Mouse (Mus musculus) myocyte (in vitro differentiated cells): ENCODE results near the gene Ltbp3. TPM values are rescaled to one million over a fixed set of nuclear protein-coding genes. Genes with fewer than 3 reads are reported as not detected.

Experiments used
- H3K27me3 ChIP-seq: one replicate; pipeline ENCODE4 v1.6.1; 2011; ENCODE audit not compliant: control insufficient read depth, insufficient read depth, insufficient read length
- H3K36me3 ChIP-seq: one replicate; pipeline ENCODE4 v1.6.1; 2011; ENCODE audit not compliant: control insufficient read depth, insufficient read depth
- H3K4me2 ChIP-seq: one replicate; pipeline ENCODE4 v1.6.1; 2011; ENCODE audit warnings: low read depth, control low read depth
- H3K4me3 ChIP-seq: one replicate; pipeline ENCODE4 v1.5.1; 2011; ENCODE audit warnings: mild to moderate bottlenecking, control low read depth, moderate library complexity
- H3K79me2 ChIP-seq: one replicate; pipeline ENCODE4 v1.6.1; 2011; ENCODE audit not compliant: control insufficient read depth, insufficient read depth
- H3ac ChIP-seq: one replicate; pipeline ENCODE4 v1.6.1; 2011; ENCODE audit not compliant: control insufficient read depth, insufficient read length
- CEBPB ChIP-seq: IDR thresholded peaks from 2 replicates; pipeline ENCODE4 v1.6.1; 2011; ENCODE audit warnings: mild to moderate bottlenecking, moderate library complexity; ENCODE audit not compliant: poor library complexity, insufficient read depth, severe bottlenecking
- E2F4 ChIP-seq: IDR thresholded peaks from one replicate; pipeline ENCODE4 v1.6.1; 2011; ENCODE audit warnings: mild to moderate bottlenecking, control low read depth, moderate library complexity; ENCODE audit not compliant: insufficient read depth
- MAX ChIP-seq: IDR thresholded peaks from one replicate; pipeline ENCODE4 v1.6.1; 2011; ENCODE audit warnings: low read depth, mild to moderate bottlenecking, control low read depth
- MYOD1 ChIP-seq, 3 experiments: IDR thresholded peaks; one replicate each; pipeline ENCODE4 v1.6.1; 2011; ENCODE audit warnings: control low read depth in 2 of 3, low read depth in 2 of 3, mild to moderate bottlenecking in 2 of 3, moderate library complexity in 1 of 3; ENCODE audit not compliant: insufficient read length in 2 of 3, control insufficient read depth in 1 of 3
- MYOG ChIP-seq, 3 experiments: IDR thresholded peaks; one replicate each; pipeline ENCODE4 v1.6.1; 2011; ENCODE audit warnings: control low read depth in 2 of 3, low read depth in 2 of 3, mild to moderate bottlenecking in 2 of 3; ENCODE audit not compliant: insufficient read length in 2 of 3, control insufficient read depth in 1 of 3, insufficient read depth in 1 of 3
- POLR2A ChIP-seq: IDR thresholded peaks from one replicate; pipeline ENCODE4 v1.6.1; 2011; ENCODE audit warnings: low read depth, mild to moderate bottlenecking, control low read depth, moderate library complexity; ENCODE audit not compliant: insufficient read length
- POLR2AphosphoS2 ChIP-seq: IDR thresholded peaks from one replicate; pipeline ENCODE4 v1.6.1; 2011; ENCODE audit warnings: low read depth, control low read depth; ENCODE audit not compliant: insufficient read length
- REST ChIP-seq: IDR thresholded peaks from one replicate; pipeline ENCODE4 v1.6.1; 2011; ENCODE audit warnings: mild to moderate bottlenecking, control low read depth, moderate library complexity; ENCODE audit not compliant: insufficient read depth, insufficient read length
- SRF ChIP-seq: IDR thresholded peaks from one replicate; pipeline ENCODE4 v1.6.1; 2011; ENCODE audit warnings: low read depth; ENCODE audit not compliant: control insufficient read depth, insufficient read length
- TCF12 ChIP-seq: IDR thresholded peaks from one replicate; pipeline ENCODE4 v1.6.1; 2011; ENCODE audit warnings: mild to moderate bottlenecking, control low read depth; ENCODE audit not compliant: poor library complexity, insufficient read depth, severe bottlenecking
- TCF3 ChIP-seq: IDR thresholded peaks from one replicate; pipeline ENCODE4 v1.6.1; 2011; ENCODE audit warnings: low read depth, control low read depth; ENCODE audit not compliant: insufficient read length
- USF1 ChIP-seq: IDR thresholded peaks from one replicate; pipeline ENCODE4 v1.6.1; 2011; ENCODE audit warnings: low read depth, mild to moderate bottlenecking, control low read depth, moderate library complexity
- polyA plus RNA-seq: library from polyadenylated mRNA; unstranded; fragments of >200 nt; fragmentation: generic; extraction: Trizol; gene quantifications from one replicate; pipeline ENCODE4 v1.2.1, GENCODE M21; 2012; ENCODE audit warnings: missing spikeins

The Ltbp3 gene
- polyA plus RNA-seq, 1 experiment = 100 TPM

GRCm38 (mm10) chr19:5803881-5804279 lies 63.2 kb downstream of the Ltbp3 start:
- TF ChIP-seq SRF (no peak), POLR2A (no peak), MAX (no peak), CEBPB (no peak), TCF12 (no peak), E2F4 (no peak), REST (no peak), USF1 (no peak), TCF3 (no peak), MYOG (IDR thresholded peaks at IDR 0.05; ENCODE audit: control insufficient read depth in 1 of 3, insufficient read depth in 1 of 3, insufficient read length in 2 of 3, low read depth in 2 of 3) (no peak), POLR2AphosphoS2 (no peak), MYOD1 (IDR thresholded peaks at IDR 0.05; ENCODE audit: control insufficient read depth in 1 of 3, insufficient read length in 2 of 3, low read depth in 2 of 3) (no peak)
- peak overlapping the region; percentile 100 for H3K4me3 ChIP-seq
- peak overlapping the region; percentile 71 for H3ac ChIP-seq
- H3K36me3 ChIP-seq = peaks cover 12% of the 10 kb centered on the region
- H3K4me2 ChIP-seq = peak overlapping the region; percentile 90
- H3K27me3 ChIP-seq = no peaks in the 10 kb centered on the region
- H3K79me2 ChIP-seq = peaks cover 44% of the 10 kb centered on the region

GRCm38 (mm10) chr19:5804371-5804899 lies 63.7 kb downstream of the Ltbp3 start:
- peaks cover 7% of the 10 kb centered on the region for H3K36me3 ChIP-seq
- no peak for TF ChIP-seq POLR2AphosphoS2
- TF ChIP-seq POLR2A = no peak
- no peak for TF ChIP-seq MAX
- TF ChIP-seq E2F4 = no peak
- no peak for TF ChIP-seq TCF12
- no peak for TF ChIP-seq CEBPB
- TF ChIP-seq SRF = no peak
- no peak for TF ChIP-seq MYOG (IDR thresholded peaks at IDR 0.05; ENCODE audit: control insufficient read depth in 1 of 3, insufficient read depth in 1 of 3, insufficient read length in 2 of 3, low read depth in 2 of 3)
- TF ChIP-seq TCF3 = no peak
- TF ChIP-seq USF1 = no peak
- TF ChIP-seq MYOD1 (IDR thresholded peaks at IDR 0.05; ENCODE audit: control insufficient read depth in 1 of 3, insufficient read length in 2 of 3, low read depth in 2 of 3) = no peak
- TF ChIP-seq REST = no peak
- H3ac ChIP-seq = peak overlapping the region; percentile 71
- peak overlapping the region; percentile 100 for H3K4me3 ChIP-seq
- no peaks in the 10 kb centered on the region for H3K27me3 ChIP-seq
- H3K79me2 ChIP-seq = peaks cover 39% of the 10 kb centered on the region
- H3K4me2 ChIP-seq = peak overlapping the region; percentile 90

- Histone ChIP-seq H3K27me3 (no peaks in the 10 kb centered on the region), H3K4me2 (peak overlapping the region; percentile 90), H3ac (no peak overlapping the region), H3K4me3 (no peak overlapping the region), H3K79me2 (peaks cover 21% of the 10 kb centered on the region), H3K36me3 (no peaks in the 10 kb centered on the region)
- TF ChIP-seq POLR2AphosphoS2 (no peak), MAX (no peak), TCF3 (no peak), SRF (no peak), MYOG (IDR thresholded peaks at IDR 0.05; ENCODE audit: control insufficient read depth in 1 of 3, insufficient read depth in 1 of 3, insufficient read length in 2 of 3, low read depth in 2 of 3) (no peak), USF1 (no peak), MYOD1 (IDR thresholded peaks at IDR 0.05; ENCODE audit: control insufficient read depth in 1 of 3, insufficient read length in 2 of 3, low read depth in 2 of 3) (no peak), E2F4 (no peak), REST (no peak), TCF12 (no peak), POLR2A (no peak), CEBPB (no peak)
Measured at GRCm38 (mm10) chr19:5806051-5806808, 65.5 kb downstream of the Ltbp3 start.

- Histone ChIP-seq H3K36me3 (no peaks in the 10 kb centered on the region), H3K4me3 (no peak overlapping the region), H3K27me3 (no peaks in the 10 kb centered on the region), H3K4me2 (peak overlapping the region; percentile 90), H3ac (no peak overlapping the region), H3K79me2 (peaks cover 15% of the 10 kb centered on the region)
- TF ChIP-seq MYOD1 (IDR thresholded peaks at IDR 0.05; ENCODE audit: control insufficient read depth in 1 of 3, insufficient read length in 2 of 3, low read depth in 2 of 3) (no peak), TCF12 (no peak), USF1 (no peak), MAX (no peak), CEBPB (no peak), POLR2AphosphoS2 (no peak), REST (no peak), SRF (no peak), E2F4 (no peak), MYOG (IDR thresholded peaks at IDR 0.05; ENCODE audit: control insufficient read depth in 1 of 3, insufficient read depth in 1 of 3, insufficient read length in 2 of 3, low read depth in 2 of 3) (no peak), TCF3 (no peak), POLR2A (no peak)
Measured at GRCm38 (mm10) chr19:5806809-5807205, 66.1 kb downstream of the Ltbp3 start.
